Mouse (Mus musculus) ES-Bruce4 (cell line): Measurements from ENCODE around the gene Gsto2. TPM values are rescaled to one million over a fixed set of nuclear protein-coding genes. Genes with fewer than 3 reads are reported as not detected.

ENCODE experiments used
- H3K27ac ChIP-seq: 2 replicates; pipeline ENCODE4 v1.5.1; 2012; ENCODE audit warnings: low read length, inconsistent platforms; ENCODE audit not compliant: insufficient read depth
- H3K27me3 ChIP-seq: 2 replicates; pipeline ENCODE4 v1.6.1; 2012; ENCODE audit warnings: mild to moderate bottlenecking, low read length, inconsistent platforms; ENCODE audit not compliant: control insufficient read depth, poor library complexity, insufficient read depth, severe bottlenecking
- H3K36me3 ChIP-seq: 2 replicates; pipeline ENCODE4 v1.6.1; 2012; ENCODE audit warnings: inconsistent platforms, mild to moderate bottlenecking, low read length, moderate library complexity; ENCODE audit not compliant: control insufficient read depth, poor library complexity, insufficient read depth, severe bottlenecking
- H3K4me1 ChIP-seq: one replicate; pipeline ENCODE4 v1.8.1; 2011; ENCODE audit warnings: low read length; ENCODE audit not compliant: control insufficient read depth, insufficient read depth
- H3K4me3 ChIP-seq: 2 replicates; pipeline ENCODE4 v1.5.1; 2011; ENCODE audit warnings: low read depth, mild to moderate bottlenecking, low read length
- H3K9ac ChIP-seq: 2 replicates; pipeline ENCODE4 v1.6.1; 2012; ENCODE audit warnings: low read depth, mild to moderate bottlenecking, inconsistent platforms; ENCODE audit not compliant: poor library complexity, severe bottlenecking
- H3K9me3 ChIP-seq: replicated peaks from 2 replicates; pipeline ENCODE4 v1.6.1; 2012; ENCODE audit warnings: mild to moderate bottlenecking, low read length, inconsistent platforms; ENCODE audit not compliant: control insufficient read depth, poor library complexity, insufficient read depth, severe bottlenecking
- CTCF ChIP-seq: IDR thresholded peaks from one replicate; pipeline ENCODE4 v1.8.1; 2011; ENCODE audit warnings: low read depth, low read length
- EP300 ChIP-seq: IDR thresholded peaks from 2 replicates; pipeline ENCODE4 v1.6.1; 2011; ENCODE audit warnings: low read depth, low read length; ENCODE audit not compliant: insufficient read depth
- POLR2A ChIP-seq: IDR thresholded peaks from one replicate; pipeline ENCODE4 v1.8.1; 2011; ENCODE audit warnings: low read length; ENCODE audit not compliant: insufficient read depth
- polyA plus RNA-seq: library from polyadenylated mRNA; stranded (reverse); fragments of >200 nt; gene quantifications from 2 replicates; pipeline ENCODE4 v1.2.4, GENCODE M21; 2011; ENCODE audit warnings: low read depth; ENCODE audit not compliant: missing spikeins, insufficient read depth, insufficient read length

The Gsto2 gene
- polyA plus RNA-seq, 1 experiment = 1.2 TPM

GRCm38 (mm10) chr19:47854796-47855783, 10.2 kb upstream of the Gsto2 start, which contains the start of gene Gsto1:
Gene Gsto1, plus strand, starts transcription at chr19:47854970.
- Histone ChIP-seq H3K4me3 (peak within 1 kb of the TSS; percentile 76), H3K27ac (no peak within 1 kb of the TSS), H3K9ac (peak within 1 kb of the TSS; percentile 70), H3K4me1 (no peaks in the 10 kb centered on the region), H3K27me3 (no peaks in the 10 kb centered on the region), H3K36me3 (peaks cover 6% of the 10 kb centered on the region; the same call in 1 of the 2 replicates), H3K9me3 (no peaks in the 10 kb centered on the region)
- TF ChIP-seq POLR2A (peak; percentile 49), CTCF (no peak), EP300 (no peak)

GRCm38 (mm10) chr19:47857957-47858942, 7.1 kb upstream of the Gsto2 start:
- Histone ChIP-seq H3K36me3 (peaks cover 11% of the 10 kb centered on the region), H3K9ac (no peak overlapping the region), H3K27me3 (no peaks in the 10 kb centered on the region), H3K4me1 (no peaks in the 10 kb centered on the region), H3K27ac (no peak overlapping the region), H3K9me3 (no peaks in the 10 kb centered on the region), H3K4me3 (no peak overlapping the region)
- TF ChIP-seq CTCF = no peak
- no peak for TF ChIP-seq EP300
- no peak for TF ChIP-seq POLR2A

GRCm38 (mm10) chr19:47859180-47859579, 6.2 kb upstream of the Gsto2 start:
- Histone ChIP-seq H3K27me3 (no peaks in the 10 kb centered on the region), H3K4me1 (no peaks in the 10 kb centered on the region), H3K36me3 (peaks cover 11% of the 10 kb centered on the region), H3K27ac (no peak overlapping the region), H3K9me3 (no peaks in the 10 kb centered on the region), H3K4me3 (no peak overlapping the region), H3K9ac (no peak overlapping the region)
- no peak for TF ChIP-seq EP300
- TF ChIP-seq POLR2A = no peak
- no peak for TF ChIP-seq CTCF

- H3K9me3 ChIP-seq = no peaks in the 10 kb centered on the region
- no peak for TF ChIP-seq EP300
- TF ChIP-seq CTCF = no peak
- TF ChIP-seq POLR2A = no peak
- peaks cover 11% of the 10 kb centered on the region for H3K36me3 ChIP-seq
- no peaks in the 10 kb centered on the region for H3K27me3 ChIP-seq
- no peak overlapping the region for H3K27ac ChIP-seq
- H3K4me3 ChIP-seq = no peak overlapping the region
- no peak overlapping the region for H3K9ac ChIP-seq
- H3K4me1 ChIP-seq = no peaks in the 10 kb centered on the region
These were observed 2.8 kb upstream of the Gsto2 start for GRCm38 (mm10) chr19:47862581-47862980.

- H3K27ac ChIP-seq = no peak overlapping the region
- TF ChIP-seq POLR2A (no peak), EP300 (no peak), CTCF (no peak)
These were observed 1.3 kb upstream of the Gsto2 start for GRCm38 (mm10) chr19:47864051-47864450.

GRCm38 (mm10) chr19:47864721-47865120, 613 bp upstream of the Gsto2 start:
- H3K9me3 ChIP-seq = no peaks in the 10 kb centered on the region
- TF ChIP-seq CTCF (no peak), EP300 (no peak), POLR2A (no peak)
- H3K4me1 ChIP-seq = no peaks in the 10 kb centered on the region
- H3K27me3 ChIP-seq = no peaks in the 10 kb centered on the region
- peaks cover 7% of the 10 kb centered on the region for H3K36me3 ChIP-seq
- H3K9ac ChIP-seq = peak overlapping the region; percentile 75
- H3K4me3 ChIP-seq = no peak overlapping the region
- H3K27ac ChIP-seq = no peak overlapping the region

More at GRCm38 (mm10) chr19:47864051-47864450, 1.3 kb upstream of the Gsto2 start:
- no peak overlapping the region for H3K9ac ChIP-seq
- no peaks in the 10 kb centered on the region for H3K4me1 ChIP-seq
- H3K9me3 ChIP-seq = no peaks in the 10 kb centered on the region
- H3K4me3 ChIP-seq = no peak overlapping the region
- H3K36me3 ChIP-seq = peaks cover 7% of the 10 kb centered on the region
- H3K27me3 ChIP-seq = no peaks in the 10 kb centered on the region
